Mouse (Mus musculus) kidney, postnatal 10 days (tissue): ENCODE measurements around the gene Pptc7.

ENCODE experiments used
- DNase-seq: peaks from one replicate; pipeline ENCODE4 v3.0.0; 2021; ENCODE audit warnings: mixed read lengths

Pptc7 gene

GRCm38 (mm10) chr5:122284183-122285028 lies at the start of gene Pptc7:
Gene Pptc7, plus strand, starts transcription at chr5:122284365.
- DNase-seq = peak; percentile 97

DNA sequence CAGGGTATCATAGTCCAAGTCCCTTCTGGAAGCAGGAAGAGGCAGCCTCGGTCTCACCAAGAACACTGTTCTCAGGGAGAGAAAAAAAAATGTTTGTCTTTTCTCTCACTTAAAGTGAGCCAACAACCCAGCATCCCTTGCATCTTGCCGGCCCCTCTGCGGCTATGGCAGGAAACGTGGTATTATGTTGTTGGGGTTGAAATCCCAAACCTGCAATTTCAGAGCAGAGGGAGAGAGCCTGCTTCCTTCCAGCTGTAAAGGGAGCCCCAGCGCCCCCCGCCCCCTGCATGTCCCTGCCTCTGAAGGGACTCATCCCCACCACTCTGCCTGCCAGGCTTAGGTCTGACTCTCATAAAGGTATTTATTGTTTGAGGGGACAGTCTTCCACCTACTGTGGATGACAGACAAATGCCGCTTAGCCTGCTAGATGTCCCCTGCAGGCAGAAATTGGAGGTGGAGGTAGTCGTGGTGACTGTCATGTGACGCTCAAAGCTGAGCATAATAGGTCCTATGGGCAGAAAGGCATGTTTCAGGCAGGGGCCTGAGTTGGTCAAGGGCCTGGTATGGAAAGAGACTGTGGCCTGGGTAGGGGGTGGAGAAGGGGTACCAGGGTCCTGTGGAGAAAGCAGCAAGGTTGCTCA lies 48.8 kb upstream of the Pptc7 start:
- no peak for DNase-seq

- no peak for DNase-seq
Observed at GRCm38 (mm10) chr5:122237200-122237599, 47.0 kb upstream of the Pptc7 start.

DNA sequence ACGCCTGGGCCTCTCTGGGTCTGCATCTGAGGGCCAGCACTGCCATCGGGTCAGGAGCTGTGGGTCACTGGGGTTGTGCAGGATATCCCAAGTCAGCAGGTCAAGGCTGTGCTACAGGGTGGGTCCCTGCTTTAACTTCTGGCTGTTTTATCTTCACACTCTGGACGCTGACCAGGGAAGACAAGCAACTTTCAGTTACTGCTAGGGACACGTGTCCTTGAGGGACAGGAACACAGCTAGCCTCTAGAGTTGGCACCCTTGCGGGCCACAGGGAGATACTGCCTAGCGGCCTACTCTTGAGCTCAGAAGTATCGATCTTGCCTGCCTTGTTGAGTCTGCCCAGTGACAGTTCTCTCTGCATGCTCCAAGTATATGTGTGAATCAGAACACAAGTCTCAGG lies 44.5 kb upstream of the Pptc7 start:
- no peak for DNase-seq

- DNase-seq = peak; percentile 57
Observed at GRCm38 (mm10) chr5:122240521-122240920, 43.6 kb upstream of the Pptc7 start.

GRCm38 (mm10) chr5:122240989-122241388 lies 43.2 kb upstream of the Pptc7 start:
- DNase-seq = no peak

- DNase-seq = no peak
Observed at GRCm38 (mm10) chr5:122242521-122243123, 41.5 kb upstream of the Pptc7 start.

DNA sequence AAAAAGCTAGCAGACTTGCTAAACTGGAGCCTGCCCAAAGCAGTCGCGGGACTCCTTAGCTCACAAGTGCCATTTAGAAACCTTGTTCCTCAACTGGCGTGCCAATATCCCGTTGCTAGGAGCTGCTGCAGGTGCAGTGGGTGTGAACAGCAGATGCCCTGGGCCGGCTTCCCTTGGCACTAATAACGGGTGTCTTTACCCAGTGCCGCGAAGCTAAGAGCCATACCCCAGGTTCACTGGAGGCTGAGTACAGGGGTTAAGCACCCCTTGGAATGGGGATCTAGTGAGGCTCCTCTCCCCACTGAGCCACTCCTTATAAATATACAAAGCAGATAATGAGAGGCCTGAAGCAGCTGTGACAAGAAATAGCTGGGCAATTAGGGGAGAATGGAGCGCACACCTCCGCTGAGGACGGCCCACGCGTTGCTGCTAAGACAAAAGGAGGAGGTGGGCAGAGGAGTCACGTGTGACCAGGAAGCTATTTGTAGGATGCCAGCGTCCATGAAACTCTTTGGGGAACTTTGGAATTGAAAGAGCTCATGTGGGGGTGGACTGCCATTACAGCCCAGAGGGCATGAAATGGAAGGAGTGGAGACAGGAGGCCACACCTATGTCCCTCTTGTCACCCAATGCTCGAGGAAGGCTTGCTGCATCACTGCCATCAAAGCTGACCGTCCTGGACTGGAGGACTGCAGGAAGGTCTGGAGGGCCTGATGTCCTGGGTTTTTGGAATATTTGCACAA lies 40.2 kb upstream of the Pptc7 start:
- DNase-seq = no peak

- peak; percentile 58 for DNase-seq
Observed at GRCm38 (mm10) chr5:122245186-122245585, 39.0 kb upstream of the Pptc7 start.

GRCm38 (mm10) chr5:122246547-122247167 lies 37.5 kb upstream of the Pptc7 start:
- DNase-seq = no peak

GRCm38 (mm10) chr5:122247529-122247928 lies 36.6 kb upstream of the Pptc7 start:
- no peak for DNase-seq

DNA sequence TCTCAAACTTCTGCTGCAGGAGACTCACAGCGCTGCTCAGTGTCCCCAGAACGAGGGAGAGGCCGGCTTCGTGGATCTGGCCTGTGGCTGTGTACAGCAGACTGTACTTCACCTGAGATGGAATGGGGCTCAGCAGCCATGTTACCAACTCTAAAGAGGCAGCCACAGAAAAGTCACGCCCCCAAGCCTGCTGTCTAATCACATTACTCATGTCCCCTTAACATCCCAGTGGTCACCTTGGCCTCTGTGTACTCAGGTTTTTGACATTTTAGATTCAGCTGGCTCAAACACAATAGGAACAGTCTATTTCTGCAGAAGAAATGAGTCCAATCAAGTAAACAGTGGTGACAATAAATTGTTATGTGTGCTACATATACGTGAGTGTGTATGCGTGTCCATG lies 36.2 kb upstream of the Pptc7 start:
- DNase-seq = no peak

- no peak for DNase-seq
Observed at GRCm38 (mm10) chr5:122249281-122249680, 34.9 kb upstream of the Pptc7 start.

GRCm38 (mm10) chr5:122251895-122252606 lies 32.1 kb upstream of the Pptc7 start:
- no peak for DNase-seq

- no peak for DNase-seq
Observed at GRCm38 (mm10) chr5:122258027-122258741, 26.0 kb upstream of the Pptc7 start.

GRCm38 (mm10) chr5:122262104-122262503 lies 22.1 kb upstream of the Pptc7 start:
- DNase-seq = no peak

DNA sequence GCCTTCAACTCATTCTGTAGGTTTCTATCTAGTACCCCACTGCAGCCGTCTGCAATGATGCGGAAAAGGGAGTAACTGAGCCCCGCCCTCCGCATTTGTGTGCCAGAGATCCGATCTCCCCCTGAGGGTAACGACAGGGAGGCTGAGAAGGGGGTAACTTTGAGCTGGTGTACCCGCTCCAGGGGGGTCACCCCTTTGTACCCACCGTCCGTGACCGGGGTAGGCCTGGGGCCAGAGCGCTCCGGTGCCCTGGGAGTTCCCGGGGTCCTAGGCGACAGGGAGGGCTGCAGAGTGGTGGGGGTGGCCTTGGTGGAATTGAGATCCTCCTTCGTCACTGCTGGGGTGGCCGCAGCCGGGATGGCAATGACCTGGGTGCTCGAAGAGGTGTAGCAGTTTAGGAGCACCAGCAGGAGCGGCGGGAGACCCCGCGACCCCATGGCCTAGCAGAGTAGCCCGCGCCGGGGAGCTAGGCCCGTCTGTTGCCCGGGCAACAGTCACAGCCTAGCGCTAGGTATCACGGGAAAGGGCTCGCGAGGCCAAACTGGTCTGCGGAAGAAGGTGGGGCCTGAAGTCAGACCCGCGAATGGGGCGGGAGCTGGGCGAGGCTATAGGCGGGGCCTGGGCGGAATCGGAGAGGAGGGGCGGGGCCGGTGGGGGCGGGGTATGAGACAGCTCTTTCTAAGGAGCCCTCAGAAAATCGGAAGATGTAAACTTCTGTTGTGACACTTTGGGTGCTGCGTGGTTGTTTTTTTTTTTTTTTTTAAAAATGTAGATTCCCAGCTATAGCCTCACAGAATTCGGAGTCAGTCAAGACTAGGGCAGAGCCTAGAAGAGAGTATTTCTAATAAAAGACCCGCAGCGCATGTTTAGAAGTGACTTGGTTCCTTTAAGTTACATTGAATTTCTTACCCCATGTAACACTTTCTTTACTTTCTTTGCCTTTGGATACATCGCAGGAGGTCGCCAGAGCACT lies 19.9 kb upstream of the Pptc7 start, which contains the start of gene Tctn1:
Tctn1 (minus strand) TSS at position 528 of the 973 bp plus-strand sequence.
- peak; percentile 96 for DNase-seq

GRCm38 (mm10) chr5:122265187-122265586 lies 19.0 kb upstream of the Pptc7 start:
- no peak for DNase-seq

DNA sequence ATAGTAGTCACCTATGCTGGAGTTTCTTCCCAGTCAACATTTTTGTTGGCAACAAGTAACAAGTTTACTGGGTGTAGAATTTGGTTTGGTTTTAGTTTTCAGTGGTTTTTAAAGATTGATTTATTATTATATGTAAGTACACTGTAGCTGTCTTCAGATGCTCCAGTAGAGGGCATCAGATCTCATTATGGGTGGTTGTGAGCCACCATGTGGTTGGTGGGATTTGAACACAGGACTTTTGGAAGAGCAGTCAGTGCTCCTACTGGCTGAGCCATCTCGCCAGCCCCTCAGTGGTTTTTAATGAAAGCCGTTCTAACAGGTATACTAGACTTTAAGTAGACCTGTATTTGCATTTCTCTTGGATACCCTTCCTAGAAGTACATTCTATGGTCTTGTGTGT lies 18.2 kb upstream of the Pptc7 start:
- DNase-seq = no peak

- no peak for DNase-seq
Observed at GRCm38 (mm10) chr5:122267136-122267535, 17.0 kb upstream of the Pptc7 start.
